ENCODE assay signal across 8 mouse cellular contexts in genomic region chr19:34241247-34241915, GRCm38 (mm10). TPM values are rescaled to one million over a fixed set of nuclear protein-coding genes. Genes with fewer than 3 reads are reported as not detected.
DNase-seq lines count a peak whose midpoint lies in the region; ATAC-seq and TF ChIP-seq lines count a peak whose summit lies in the region.
"Had no signal": no experiment of that assay in that cellular context is flagged by ENCODE, and none has a peak within 500 bp of the region (broad histone marks: within the 10 kb centered on the region; RNA-seq: fewer than 3 reads in every experiment).

No protein-coding gene starts in this region.

- H3K4me1 ChIP-seq in kidney, embryonic 15.5 days = no peaks in the 10 kb centered on the region
- H3K4me1 ChIP-seq in CH12.LX (ENCODE audit: control insufficient read depth in 1 of 2, insufficient read depth in 2 of 2) = peaks cover 3 to 5% of the 10 kb centered on the region in 2 experiments; a peak in 3 of 4 replicates
- H3K4me1 ChIP-seq: liver, embryonic 15.5 days had no signal

- TF ChIP-seq EP300 in CH12.LX (IDR thresholded peaks at IDR 0.05; ENCODE audit: low read length) = no peak

- H3K4me2 ChIP-seq in kidney, embryonic 15.5 days = no peak overlapping the region
- H3K4me2 ChIP-seq in CH12.LX (ENCODE audit: insufficient read depth, low read depth, poor library complexity, severe bottlenecking) = no peak overlapping the region
- H3K4me2 ChIP-seq: liver, embryonic 15.5 days had no signal

- no peak overlapping the region for H3K9ac ChIP-seq in kidney, embryonic 15.5 days
- no peak overlapping the region for H3K9ac ChIP-seq in CH12.LX (ENCODE audit: insufficient read depth, low read depth)
- H3K9ac ChIP-seq: liver, embryonic 15.5 days had no signal

- peak; percentile 35 to 70; a peak in 2 of 4 replicates for TF ChIP-seq CTCF in CH12.LX (conservative IDR thresholded peaks at IDR 0.05 in 1 of 2, IDR thresholded peaks at IDR 0.05 in 1 of 2; ENCODE audit: low read depth in 2 of 2, low read length in 2 of 2)

- no peaks in the 10 kb centered on the region for H3K79me2 ChIP-seq in CH12.LX (replicated peaks; ENCODE audit: control insufficient read depth, extremely low read depth, insufficient read depth, poor library complexity, severe bottlenecking)

- H3K9me3 ChIP-seq in kidney, embryonic 15.5 days (replicated peaks) = no peaks in the 10 kb centered on the region
- H3K9me3 ChIP-seq in CH12.LX (replicated peaks; ENCODE audit: low read length) = no peaks in the 10 kb centered on the region
- H3K9me3 ChIP-seq: liver, embryonic 15.5 days had no signal

- H3K27me3 ChIP-seq in kidney, embryonic 15.5 days = no peaks in the 10 kb centered on the region
- no peaks in the 10 kb centered on the region for H3K27me3 ChIP-seq in CH12.LX (replicated peaks)
- H3K27me3 ChIP-seq: liver, embryonic 15.5 days had no signal

- 71% methylated on average over 15 of the region's 15 CpGs for WGBS in kidney, embryonic 15.5 days

- no peak overlapping the region for H3K27ac ChIP-seq in kidney, embryonic 15.5 days
- no peak overlapping the region for H3K27ac ChIP-seq in CH12.LX (ENCODE audit: insufficient read depth, low read depth)
- H3K27ac ChIP-seq: liver, embryonic 15.5 days had no signal

- in situ Hi-C loops in CH12.LX (cut with MboI; ENCODE audit: low pct_ligation_motif_present, low pct_unique_long_range_greater_than_20kb, low sequenced_read_pairs) = loop anchor here (10.0 kb wide), 1 partner anchor 233 kb away; the partner anchor contains the start of gene Ch25h

- dilution Hi-C loops in CH12.LX (cut with MboI; ENCODE audit: extremely low pct_ligation_motif_present, extremely low pct_unique_long_range_greater_than_20kb, low sequenced_read_pairs) = no loop called here

- DNase-seq in kidney, postnatal 14 days = peak; percentile 44
- peak; percentile 51 for DNase-seq in CH12.LX (ENCODE audit: extremely low read depth)
- peak; percentile 49 for DNase-seq in ZHBTc4 (ENCODE audit: low read depth, low spot score)
- peak; percentile 45 for DNase-seq in lung, postnatal 14 days
- DNase-seq in urinary bladder, adult 2 months (ENCODE audit: low spot score) = no peak
- no peak for DNase-seq in gastrocnemius, postnatal 14 days

- intact Hi-C loops in gastrocnemius, postnatal 14 days (cut with DNase I; ENCODE audit: low total_unique reads) = loop anchor here (10.0 kb wide), 3 partner anchors 83 to 393 kb away; partner anchors contain the start of gene Ch25h

- ATAC-seq in kidney, embryonic 15.5 days (replicated peaks; ENCODE audit: low FRiP score) = no peak

- H3K36me3 ChIP-seq in kidney, embryonic 15.5 days = no peaks in the 10 kb centered on the region
- H3K36me3 ChIP-seq in CH12.LX (replicated peaks in 1 of 2; ENCODE audit: control insufficient read depth in 1 of 2, insufficient read depth in 1 of 2, low read length in 1 of 2) = peaks cover 34 to 72% of the 10 kb centered on the region in 2 experiments
- H3K36me3 ChIP-seq: liver, embryonic 15.5 days had no signal

- H3K4me3 ChIP-seq in kidney, embryonic 15.5 days (replicated peaks) = no peak overlapping the region
- H3K4me3 ChIP-seq in CH12.LX (replicated peaks in 1 of 3; ENCODE audit: low read depth in 2 of 3, low read length in 2 of 3, poor library complexity in 1 of 3) = no peak overlapping the region
- H3K4me3 ChIP-seq: liver, embryonic 15.5 days had no signal

- TF ChIP-seq POLR2A in CH12.LX (IDR thresholded peaks at IDR 0.05; ENCODE audit: low read depth, low read length) = no peak

- TF ChIP-seq RAD21 in CH12.LX (IDR thresholded peaks at IDR 0.05; ENCODE audit: low read depth, low read length) = peak; percentile 59

TF ChIP-seq in CH12.LX, 34 proteins besides CTCF, POLR2A, EP300 and RAD21:
- no peak for TF ChIP-seq NELFE (IDR thresholded peaks at IDR 0.05; ENCODE audit: low read depth, low read length)
- peak; percentile 67 for TF ChIP-seq SMC3 (IDR thresholded peaks at IDR 0.05; ENCODE audit: low read depth, low read length)
- TF ChIP-seq PAX5 (IDR thresholded peaks at IDR 0.05; ENCODE audit: low read length) = no peak
- TF ChIP-seq MXI1 (IDR thresholded peaks at IDR 0.05; ENCODE audit: low read depth, low read length) = no peak

RNA-seq across cellular contexts. Expression of gene Acta2, which starts 14.0 kb away (rescaled TPM):
- polyA plus RNA-seq in kidney, embryonic 15.5 days (2015; fragmentation: Nextera tagmentation; extraction: Ambion mirVana) = 212 and 464 TPM in 2 replicates
- not detected in 2 replicates for total RNA-seq in CH12.LX (2012; rRNA removed)
- total RNA-seq in CH12.LX (2014; rRNA removed) = 0.13 TPM in 1 of 2 replicates, not detected in the other
- 0.31 and 0.52 TPM in 2 replicates for polyA plus RNA-seq in CH12.LX (2012; ENCODE audit: insufficient read length, low read depth)
- polyA plus RNA-seq in urinary bladder, adult 2 months (2012; rRNA removed) = 9,918 and 11,190 TPM in 2 replicates
- total RNA-seq in gastrocnemius, postnatal 14 days (2021) = 100 to 1,000 TPM; 433 to 628 TPM

RNA-seq across cellular contexts. Expression of gene Fas, which starts 49.1 kb away (rescaled TPM):
- 2.5 and 3.3 TPM in 2 replicates for polyA plus RNA-seq in kidney, embryonic 15.5 days (2015; fragmentation: Nextera tagmentation; extraction: Ambion mirVana)
- 22.4 and 38.3 TPM in 2 replicates for total RNA-seq in CH12.LX (2012; rRNA removed)
- total RNA-seq in CH12.LX (2014; rRNA removed) = 54.1 and 60.8 TPM in 2 replicates
- 20.8 and 24.3 TPM in 2 replicates for polyA plus RNA-seq in CH12.LX (2012; ENCODE audit: insufficient read length, low read depth)
- polyA plus RNA-seq in urinary bladder, adult 2 months (2012; rRNA removed) = 15.6 and 16.7 TPM in 2 replicates
- total RNA-seq in gastrocnemius, postnatal 14 days (2021) = 1 to 10 TPM; 2.8 to 6.0 TPM

RNA-seq across cellular contexts. Expression of gene Stambpl1, which starts 49.4 kb away (rescaled TPM):
- 4.3 and 5.0 TPM in 2 replicates for polyA plus RNA-seq in kidney, embryonic 15.5 days (2015; fragmentation: Nextera tagmentation; extraction: Ambion mirVana)
- total RNA-seq in CH12.LX (2012; rRNA removed) (24.8 and 29.7 TPM in 2 replicates), CH12.LX (2014; rRNA removed) (48.2 and 54.9 TPM in 2 replicates)
- 37.9 and 40.6 TPM in 2 replicates for polyA plus RNA-seq in CH12.LX (2012; ENCODE audit: insufficient read length, low read depth)
- 10.9 and 11.2 TPM in 2 replicates for polyA plus RNA-seq in urinary bladder, adult 2 months (2012; rRNA removed)
- 1 to 10 TPM; 1.4 to 1.7 TPM for total RNA-seq in gastrocnemius, postnatal 14 days (2021)

Comparison
In these comparisons a context has a peak if more than half of its experiments do, and no peak if none do; other contexts are left out.
1. DNase-seq: peak in kidney, postnatal 14 days (single experiment), CH12.LX (single experiment), ZHBTc4 (single experiment) and lung, postnatal 14 days (single experiment); none in urinary bladder, adult 2 months (single experiment) and gastrocnemius, postnatal 14 days (single experiment).
2. RNA of gene Acta2, which starts 14.0 kb away (polyA plus RNA-seq): 9,918 to 11,190 TPM in urinary bladder, adult 2 months and 212 to 464 TPM in kidney, embryonic 15.5 days; 0.31 to 0.52 TPM in CH12.LX; every median in the first group is over 100 times any median in the second.